Mouse (Mus musculus) megakaryocyte-erythroid progenitor cell, adult 5-6 weeks (primary cell): ENCODE measurements around the gene Anln. TPM values are rescaled to one million over a fixed set of nuclear protein-coding genes. Genes with fewer than 3 reads are reported as not detected.
"Not testable (repeated sequence)": the region's sequence is repeated elsewhere in the genome, so short reads cannot be mapped to it uniquely, and the experiment has no call there.

Source experiments
- ATAC-seq: replicated peaks from 2 replicates; pipeline ENCODE4 v1.8.0; 2016; ENCODE audit warnings: mild to moderate bottlenecking, inconsistent platforms; ENCODE audit not compliant: severe bottlenecking, poor library complexity, low FRiP score, low TSS enrichment
- total RNA-seq, 2 experiments: library from RNA; stranded (forward) in 1 of 2; stranded (reverse) in 1 of 2; fragments of 200-1000, 215-1000 nt in 1 of 2; fragments of >200 nt in 1 of 2; fragmentation: Nextera tagmentation in 1 of 2; gene quantifications; 2 replicates each; pipeline ENCODE4 v1.2.3; 2014 to 2017

Gene Anln
- total RNA-seq, 2 experiments from 2014 or later = 59.5 to 93.1 TPM

GRCm38 (mm10) chr9:22405414-22405813 is 16.4 kb upstream of the Anln start:
- ATAC-seq = no peak

- ATAC-seq = not testable (repeated sequence)
Measured at GRCm38 (mm10) chr9:22403501-22403900, 14.5 kb upstream of the Anln start.

GRCm38 (mm10) chr9:22402976-22403375 is 14.0 kb upstream of the Anln start:
- ATAC-seq = no peak

GRCm38 (mm10) chr9:22402001-22402400 is 13.0 kb upstream of the Anln start:
- ATAC-seq = no peak

GRCm38 (mm10) chr9:22399021-22399420 is 10.0 kb upstream of the Anln start:
- no peak for ATAC-seq

GRCm38 (mm10) chr9:22394725-22395124 is 5.7 kb upstream of the Anln start:
- no peak for ATAC-seq

GRCm38 (mm10) chr9:22390390-22390789 is 1.4 kb upstream of the Anln start:
- ATAC-seq = no peak

- ATAC-seq = no peak
Measured at GRCm38 (mm10) chr9:22389736-22390245, 803 bp upstream of the Anln start.

- ATAC-seq = peak; percentile 67
Measured at GRCm38 (mm10) chr9:22388401-22388980, 497 bp downstream of the Anln start.

GRCm38 (mm10) chr9:22387901-22388300 is 1.1 kb downstream of the Anln start:
- no peak; the same call in none of the 2 replicates for ATAC-seq

GRCm38 (mm10) chr9:22385890-22386289 is 3.1 kb downstream of the Anln start:
- no peak for ATAC-seq

GRCm38 (mm10) chr9:22376086-22376485 is 12.9 kb downstream of the Anln start:
- no peak for ATAC-seq

GRCm38 (mm10) chr9:22372760-22373159 is 16.2 kb downstream of the Anln start:
- ATAC-seq = peak; percentile 22; the same call in 1 of the 2 replicates

- ATAC-seq = no peak
Measured at GRCm38 (mm10) chr9:22368030-22368429, 21.0 kb downstream of the Anln start.

- ATAC-seq = 0 out of 2 replicates have a peak, but pooled peaks have one; percentile 13
Measured at GRCm38 (mm10) chr9:22366621-22367020, 22.4 kb downstream of the Anln start.

- no peak for ATAC-seq
Measured at GRCm38 (mm10) chr9:22366221-22366620, 22.8 kb downstream of the Anln start.

- no peak for ATAC-seq
Measured at GRCm38 (mm10) chr9:22360916-22361315, 28.1 kb downstream of the Anln start.

GRCm38 (mm10) chr9:22355919-22356318 is 33.1 kb downstream of the Anln start:
- no peak for ATAC-seq

- no peak for ATAC-seq
Measured at GRCm38 (mm10) chr9:22353901-22354300, 35.1 kb downstream of the Anln start.

GRCm38 (mm10) chr9:22353465-22353864 is 35.5 kb downstream of the Anln start:
- no peak for ATAC-seq

- ATAC-seq = no peak
Measured at GRCm38 (mm10) chr9:22340331-22340730, 48.7 kb downstream of the Anln start.

- ATAC-seq = no peak
Measured at GRCm38 (mm10) chr9:22337217-22337616, 51.8 kb downstream of the Anln start.
